Comparison of ENCODE assay signal across 8 mouse cellular contexts in genomic region chr7:19148875-19149541, GRCm38 (mm10). TPM values are rescaled to one million over a fixed set of nuclear protein-coding genes. Genes with fewer than 3 reads are reported as not detected.
A peak's percentile ranks its signal among the peaks of the same experiment; 100 is the strongest.
DNase-seq lines count a peak whose midpoint lies in the region; ATAC-seq lines count a peak whose summit lies in the region.

TSS of gene Qpctl (minus strand) at chr7:19149291.

- peak within 1 kb of the TSS; percentile 71 for H3K27ac ChIP-seq in intestine, embryonic 14.5 days (ENCODE audit: low read depth)

- peak within 1 kb of the TSS; percentile 71 for H3K4me2 ChIP-seq in intestine, embryonic 14.5 days (ENCODE audit: low read length)

- no peaks in the 10 kb centered on the region for H3K9me3 ChIP-seq in intestine, embryonic 14.5 days (ENCODE audit: control insufficient read depth, low read length)

- WGBS in intestine, embryonic 14.5 days, result under 1% methylated on average over 43 of the region's 43 CpGs

- H3K4me1 ChIP-seq in intestine, embryonic 14.5 days (replicated peaks; ENCODE audit: control insufficient read depth, insufficient read depth, low read length), result peaks cover 14% of the 10 kb centered on the region

- peaks cover 31% of the 10 kb centered on the region for H3K36me3 ChIP-seq in intestine, embryonic 14.5 days (ENCODE audit: control insufficient read depth, insufficient read depth, low read length)

- peak within 1 kb of the TSS; percentile 79 for H3K9ac ChIP-seq in intestine, embryonic 14.5 days (ENCODE audit: low read length)

- peak; percentile 97 for ATAC-seq in intestine, embryonic 14.5 days (replicated peaks; ENCODE audit: low FRiP score, low TSS enrichment, low read depth)

- DNase-seq in adrenal gland, adult 18-20 months (ENCODE audit: low spot score in 2 of 2), result peak; percentile 89 to 92
- DNase-seq in embryo, embryonic 11 days, result peak; percentile 100
- peak; percentile 99 for DNase-seq in gastrocnemius, postnatal 25 days
- DNase-seq in intestine, embryonic 14.5 days (ENCODE audit: low spot score), result peak; percentile 97
- DNase-seq in left cerebral cortex, postnatal 14 days (ENCODE audit: low spot score in 2 of 2), result peak; percentile 98 to 99
- peak; percentile 99 for DNase-seq in mesoderm, embryonic 11.5 days (ENCODE audit: low read depth, low spot score)
- DNase-seq in right cerebral cortex, postnatal 36 days (ENCODE audit: low spot score in 2 of 2), result peak; percentile 98 to 99
- peak; percentile 98 for DNase-seq in yolk sac, embryonic 10.5 days (ENCODE audit: low spot score)

- peak within 1 kb of the TSS; percentile 91 for H3K4me3 ChIP-seq in intestine, embryonic 14.5 days (ENCODE audit: low read depth, low read length)

- no peaks in the 10 kb centered on the region for H3K27me3 ChIP-seq in intestine, embryonic 14.5 days (replicated peaks; ENCODE audit: control insufficient read depth, insufficient read depth, low read length)

- intact Hi-C loops in left cerebral cortex, postnatal 14 days (cut with DNase I), result no loop called here

RNA-seq across cellular contexts. Expression of gene Qpctl, which starts in this region (rescaled TPM):
- 10 to 100 TPM; 13.6 to 14.6 TPM for total RNA-seq in adrenal gland, adult 18-20 months (2021)
- total RNA-seq in gastrocnemius, postnatal 25 days (2021), result 1 to 10 TPM; 2.3 to 2.5 TPM
- polyA plus RNA-seq in intestine, embryonic 14.5 days (2014; fragmentation: Nextera tagmentation; extraction: Ambion mirVana), result 10.1 and 11.0 TPM in 2 replicates
- 10 to 100 TPM; 19.6 to 21.9 TPM for total RNA-seq in left cerebral cortex, postnatal 14 days (2021)

Comparison
In these comparisons a context has a peak if more than half of its experiments do, and no peak if none do; other contexts are left out.
1. Peak in every context shown above with its lines: DNase-seq, ATAC-seq, H3K4me3 ChIP-seq and H3K27ac ChIP-seq.
2. RNA of gene Qpctl (total RNA-seq): 19.6 to 21.9 TPM in left cerebral cortex, postnatal 14 days and 13.6 to 14.6 TPM in adrenal gland, adult 18-20 months; 2.3 to 2.5 TPM in gastrocnemius, postnatal 25 days; every median in the first group is over 4 times any median in the second.